Comparison of ENCODE assay signal across 8 mouse cellular contexts in genomic region chr9:22085022-22085834, GRCm38 (mm10). TPM values are rescaled to one million over a fixed set of nuclear protein-coding genes. Genes with fewer than 3 reads are reported as not detected.
DNase-seq lines count a peak whose midpoint lies in the region; ATAC-seq lines count a peak whose summit lies in the region.

Gene Ecsit, minus strand, starts transcription at chr9:22085438.

- peak; percentile 98 for ATAC-seq in inflammation-experienced regulatory T-cells, adult 6 months
- ATAC-seq in megakaryocyte-erythroid progenitor cell, adult 5-6 weeks (replicated peaks; ENCODE audit: low FRiP score, low TSS enrichment, poor library complexity, severe bottlenecking), result peak; percentile 100

- intact Hi-C loops in gastrocnemius, postnatal 14 days (cut with DNase I; ENCODE audit: low total_unique reads), result no loop called here
- intact Hi-C loops in left cerebral cortex, postnatal 10 days (cut with DNase I), result no loop called here

- DNase-seq in adrenal gland, adult (ENCODE audit: inconsistent age in 2 of 2, low spot score in 1 of 2), result peak; percentile 95 to 98
- peak; percentile 98 for DNase-seq in embryo, embryonic 10.5 days (ENCODE audit: low spot score)
- peak; percentile 89 for DNase-seq in gastrocnemius, postnatal 14 days
- peak; percentile 94 to 97 for DNase-seq in left cerebral cortex, postnatal 10 days (ENCODE audit: extremely low spot score in 1 of 2, low spot score in 2 of 2)
- DNase-seq in right cerebral cortex, postnatal 25 days, result peak; percentile 95
- DNase-seq in urinary bladder, postnatal 4 days (ENCODE audit: low spot score in 2 of 2), result peak; percentile 89 to 90

RNA-seq across cellular contexts. Expression of gene Ecsit, which starts in this region (rescaled TPM):
- total RNA-seq in gastrocnemius, postnatal 14 days (2021), result 10 to 100 TPM; 68.5 to 72.2 TPM
- 10 to 100 TPM; 27.7 to 40.0 (median 37.7) TPM for polyA plus RNA-seq in inflammation-experienced regulatory T-cells, adult 6 months (2017; shearing (Covaris generic))
- total RNA-seq in left cerebral cortex, postnatal 10 days (2021), result 10 to 100 TPM; 40.5 to 42.8 TPM
- 35.7 and 37.0 TPM in 2 replicates for total RNA-seq in megakaryocyte-erythroid progenitor cell, adult 5-6 weeks (2014; fragmentation: Nextera tagmentation)
- 18.6 and 36.6 TPM in 2 replicates for total RNA-seq in megakaryocyte-erythroid progenitor cell, adult 5-6 weeks (2017)

Comparison
In these comparisons a context has a peak if more than half of its experiments do, and no peak if none do; other contexts are left out.
1. Peak in every context shown above with its lines: DNase-seq and ATAC-seq.